Mouse (Mus musculus): ENCODE measurements around the gene Scube1.

Gene Scube1

DNA sequence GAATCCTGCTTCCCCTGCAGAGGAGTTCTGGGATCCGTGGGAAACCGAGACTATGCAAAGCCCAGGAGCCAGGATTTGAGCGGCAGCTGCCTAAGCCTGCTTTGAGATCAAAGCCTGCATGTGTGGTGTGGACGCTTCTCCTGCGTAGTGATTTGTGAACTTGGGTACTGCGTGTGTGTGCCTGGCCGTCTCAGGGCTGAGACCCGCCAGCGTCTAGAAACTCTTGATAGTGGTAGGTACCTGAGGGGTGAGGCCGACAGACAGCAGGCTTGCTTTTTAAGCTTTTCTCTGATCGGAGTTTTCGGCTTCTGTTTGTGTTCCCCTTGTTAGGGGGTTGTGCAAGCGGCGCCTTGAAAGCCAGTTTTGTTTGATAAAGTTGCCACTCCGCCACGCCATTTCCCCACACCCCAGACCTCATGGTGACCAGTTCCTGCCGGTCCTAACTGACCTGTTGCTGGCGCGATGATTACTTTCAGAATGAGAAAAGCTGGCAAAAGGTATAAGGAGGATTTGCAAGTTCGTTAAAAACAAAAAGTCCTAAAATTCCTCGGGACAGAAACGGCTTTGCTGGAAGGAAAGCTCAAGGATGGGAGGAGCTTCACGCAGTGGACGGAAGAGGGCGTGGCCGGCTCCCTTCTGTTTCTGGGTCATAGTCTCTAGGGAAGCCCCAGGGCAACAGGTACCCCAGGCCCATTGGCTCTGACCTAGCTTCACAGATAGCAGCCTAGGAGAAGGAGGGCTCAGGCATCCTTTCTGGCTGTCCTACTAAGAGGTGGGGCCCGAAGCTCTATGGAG lies 160.8 kb downstream of the Scube1 start:
- no peak for DNase-seq (ENCODE audit: low spot score)

DNA sequence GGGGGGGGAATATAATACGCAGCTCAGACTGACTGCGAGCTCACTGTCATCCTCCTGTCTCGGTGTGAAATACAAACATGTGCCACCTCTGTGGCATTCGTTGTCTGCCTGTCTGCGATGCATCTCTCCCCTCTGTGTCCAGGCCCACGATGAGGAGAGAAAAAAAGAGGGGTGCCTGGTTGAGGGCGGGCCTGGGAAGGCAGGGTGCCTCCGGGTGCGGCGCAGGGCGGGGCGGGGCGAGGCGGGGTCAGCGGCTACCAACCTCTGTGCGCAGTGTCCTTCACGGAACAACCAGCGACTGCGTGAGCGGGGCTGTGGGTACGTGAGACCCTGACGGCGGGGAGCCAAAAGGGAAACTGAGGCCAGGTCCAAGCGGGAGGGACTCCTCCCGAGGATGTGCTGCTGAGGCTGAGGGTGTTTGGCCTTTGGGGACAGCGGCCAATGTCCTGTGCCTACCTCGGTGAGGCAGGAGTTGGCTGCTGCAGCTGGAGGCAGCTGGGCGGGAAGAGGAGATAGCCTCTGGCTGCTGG lies 161.4 kb downstream of the Scube1 start, which contains the start of the genes Tspo and Mcat:
Tspo (plus strand) TSS at position 266 of the 530 bp plus-strand sequence.
Mcat (minus strand) TSS at position 461 of the 530 bp plus-strand sequence.
- no peak for DNase-seq (ENCODE audit: low spot score)

DNA sequence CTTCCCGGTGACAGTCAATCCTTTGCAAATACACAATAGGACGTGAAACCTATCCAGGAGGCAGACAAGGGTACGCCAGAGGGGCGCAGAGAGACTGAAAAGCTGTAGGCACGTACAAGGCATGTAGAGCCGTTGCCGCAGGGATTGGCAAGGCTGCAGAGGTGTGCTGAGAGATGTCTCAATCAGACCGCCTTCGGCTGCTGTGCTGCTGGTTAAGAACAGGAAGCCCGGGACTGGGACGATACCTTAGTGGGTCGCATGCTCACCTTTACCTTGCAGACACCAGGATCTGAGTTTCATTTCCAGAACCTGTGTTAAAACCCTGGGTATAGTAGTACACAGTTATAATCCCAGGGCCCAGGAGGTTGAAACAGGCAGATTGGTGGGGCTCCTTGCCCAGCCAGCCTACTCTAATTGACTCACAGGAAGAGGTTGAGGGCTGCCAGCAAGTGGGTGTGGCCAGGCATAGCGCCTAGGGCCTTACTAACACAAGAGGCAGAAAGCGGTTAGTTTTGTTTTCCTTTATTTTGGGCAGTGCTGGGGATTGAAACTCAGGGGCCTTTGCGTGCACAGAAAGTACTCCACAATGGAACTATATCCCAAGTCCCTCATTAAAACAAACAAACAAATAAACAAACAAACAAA lies 162.1 kb downstream of the Scube1 start:
- DNase-seq (ENCODE audit: low spot score) = peak; percentile 75

DNA sequence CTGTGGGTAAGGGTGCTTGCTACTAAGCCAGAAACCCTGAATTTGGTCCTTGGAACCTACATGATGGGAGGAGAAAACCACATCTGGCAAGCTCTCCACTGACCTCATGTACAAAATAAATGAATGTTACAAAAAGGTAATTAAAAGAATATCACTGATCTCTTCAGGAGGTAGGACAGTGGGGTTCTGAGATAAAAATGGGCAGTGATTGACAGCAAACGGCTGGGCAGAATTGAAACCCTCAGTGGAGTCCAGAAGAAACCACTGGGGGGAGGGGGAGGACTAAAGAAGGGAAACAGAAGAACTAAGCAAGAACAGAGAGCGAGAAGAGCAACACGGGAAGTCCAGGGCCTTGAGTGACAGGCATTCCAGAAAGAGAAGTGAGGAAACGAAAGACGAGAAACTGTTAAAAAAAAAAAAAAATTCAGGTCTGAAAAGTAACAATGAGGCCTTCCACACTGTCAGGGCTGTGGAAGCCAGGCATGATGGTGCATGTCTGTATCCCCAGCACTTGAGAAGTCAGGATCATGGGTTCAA lies 163.8 kb downstream of the Scube1 start:
- no peak for DNase-seq (ENCODE audit: low spot score)

DNA sequence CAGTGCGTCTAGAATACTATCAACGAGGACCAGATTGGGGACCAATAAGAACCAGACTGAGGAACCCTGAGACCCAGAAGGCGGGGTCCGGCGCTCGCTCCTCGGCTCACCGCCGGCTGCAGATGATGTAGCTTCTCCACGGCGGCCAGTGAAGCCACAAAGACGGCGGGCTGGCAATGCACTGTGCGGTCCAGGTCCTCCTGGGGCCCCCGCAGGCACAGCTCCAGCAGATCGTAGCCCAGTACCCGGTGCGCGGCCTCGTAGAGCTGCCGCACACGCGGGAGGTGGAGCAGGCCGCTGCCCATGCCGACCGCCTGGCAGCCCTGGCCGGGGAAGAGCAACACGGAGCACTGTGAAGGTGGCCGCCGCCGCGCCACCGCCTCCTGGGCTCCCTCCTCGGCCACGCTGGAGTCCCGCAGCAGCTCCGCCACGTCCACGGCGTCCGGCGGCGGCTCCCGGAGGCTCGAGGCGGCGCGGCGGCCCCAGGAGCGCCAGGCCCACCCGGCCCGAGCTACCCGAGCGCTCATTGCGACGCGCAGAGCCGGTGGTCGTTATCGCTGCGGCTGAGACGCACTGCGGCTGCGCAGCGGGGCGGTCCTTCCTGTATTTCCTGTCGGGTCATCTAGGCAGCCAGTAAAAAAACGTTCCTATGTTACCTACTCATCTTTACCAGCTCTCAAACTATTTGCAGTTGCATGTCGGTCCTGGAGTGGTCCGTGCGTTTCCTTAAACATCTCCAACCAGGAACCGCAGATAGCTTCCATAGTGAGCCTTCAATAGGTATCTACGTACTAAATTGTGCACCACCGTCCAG lies 169.5 kb downstream of the Scube1 start:
- DNase-seq (ENCODE audit: low spot score) = peak; percentile 90

Data from testis, postnatal 14 days (tissue).